Mouse (Mus musculus): Measurements from ENCODE around the gene Arl4a.

GRCm38 (mm10) chr12:40004766-40005165 is 33.1 kb downstream of the Arl4a start:
- no peak for TF ChIP-seq USF1 (IDR thresholded peaks at IDR 0.05; ENCODE audit: low read depth, low read length)
- TF ChIP-seq POLR2A (IDR thresholded peaks at IDR 0.05; ENCODE audit: low read depth, low read length): no peak
- no peak for TF ChIP-seq NELFE (IDR thresholded peaks at IDR 0.05; ENCODE audit: low read depth, low read length)
- no peak for TF ChIP-seq E2F4 (IDR thresholded peaks at IDR 0.05; ENCODE audit: insufficient replicate concordance, low read depth, low read length)
- TF ChIP-seq ELF1 (IDR thresholded peaks at IDR 0.05; ENCODE audit: low read depth, low read length): no peak
- no peak for TF ChIP-seq BHLHE40 (IDR thresholded peaks at IDR 0.05; ENCODE audit: low read depth, low read length)
- no peak for TF ChIP-seq USF2 (conservative IDR thresholded peaks at IDR 0.05; ENCODE audit: low read depth, low read length)
- no peak for TF ChIP-seq EP300 (IDR thresholded peaks at IDR 0.05; ENCODE audit: low read length)
- no peak for TF ChIP-seq CHD1 (IDR thresholded peaks at IDR 0.05; ENCODE audit: low read depth, low read length)
- TF ChIP-seq KAT2A (IDR thresholded peaks at IDR 0.05; ENCODE audit: insufficient replicate concordance, low read length): no peak

All from CH12.LX (cell line).